8 mouse cellular contexts compared by ENCODE assay signal in the genomic region with DNA sequence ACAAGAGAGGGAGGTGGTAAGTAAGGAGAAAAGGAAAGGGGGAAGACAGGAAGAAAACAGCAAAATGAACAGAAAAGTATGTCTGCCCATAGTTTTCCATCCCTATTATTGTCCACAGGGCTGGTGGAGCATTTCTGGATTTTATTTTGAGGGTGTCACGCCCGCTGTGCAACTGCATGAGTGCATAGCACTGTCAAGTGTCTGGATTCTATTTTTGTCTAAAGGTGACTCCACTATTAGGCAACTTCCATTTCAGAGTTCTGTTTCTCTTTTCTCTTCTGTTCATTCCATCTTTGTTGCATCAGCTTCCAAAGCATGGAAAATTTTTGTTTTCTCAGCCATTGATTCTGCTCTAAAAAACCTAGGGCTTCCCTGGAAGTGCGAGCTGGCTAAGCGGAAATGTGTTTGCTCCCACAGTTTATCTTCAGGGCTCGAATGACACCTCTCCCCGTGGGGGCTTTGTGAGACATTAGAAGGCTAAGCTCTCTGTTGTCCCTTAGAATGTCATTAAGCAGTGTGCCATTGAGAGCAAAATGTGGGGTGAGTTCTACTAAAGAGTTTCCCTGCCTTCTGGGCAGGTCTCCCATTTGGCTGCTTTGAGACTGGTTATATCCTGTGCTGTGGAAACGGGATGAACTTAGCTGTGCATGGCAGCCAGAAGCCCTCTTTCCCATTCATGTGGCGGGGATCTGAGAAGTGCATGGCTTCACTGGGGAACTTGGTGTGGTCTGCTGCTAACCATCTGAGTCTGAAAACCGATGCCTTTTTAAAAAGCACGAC.
DNase-seq lines count a peak whose midpoint lies in the region; ATAC-seq and TF ChIP-seq lines count a peak whose summit lies in the region.

No protein-coding gene starts in this region.

- H3K4me1 ChIP-seq in hindbrain, embryonic 12.5 days: peaks cover 22% of the 10 kb centered on the region
- peaks cover 13% of the 10 kb centered on the region for H3K4me1 ChIP-seq in lung, embryonic 16.5 days (replicated peaks; ENCODE audit: control insufficient read depth, insufficient read depth, low read length)
- no peaks in the 10 kb centered on the region for H3K4me1 ChIP-seq in thymus, adult 2 months (replicated peaks; ENCODE audit: control insufficient read depth, insufficient read depth, low read length)

- 0 out of 2 replicates have a peak overlapping the region, but pooled peaks have one; percentile 5 for H3K27ac ChIP-seq in hindbrain, embryonic 12.5 days
- H3K27ac ChIP-seq in lung, embryonic 16.5 days (ENCODE audit: low read length): 0 out of 2 replicates have a peak overlapping the region, but pooled peaks have one; percentile 7
- no peak overlapping the region for H3K27ac ChIP-seq in thymus, adult 2 months (ENCODE audit: control insufficient read depth, insufficient read depth, low read length)

- peak; percentile 66 for DNase-seq in Muller cell, postnatal 12 days (ENCODE audit: inconsistent ontology term)
- DNase-seq in brain, embryonic 14.5 days (ENCODE audit: low read depth): peak; percentile 81
- peak; percentile 67 for DNase-seq in gastrocnemius, adult 18-20 months (ENCODE audit: low spot score)
- DNase-seq in frontal cortex, postnatal 14 days (ENCODE audit: low spot score in 2 of 2): no peak
- no peak for DNase-seq in ovary, postnatal 36 days (ENCODE audit: low spot score)
- no peak for DNase-seq in thymus, adult 2 months

- H3K27me3 ChIP-seq in hindbrain, embryonic 12.5 days: no peaks in the 10 kb centered on the region
- H3K27me3 ChIP-seq in lung, embryonic 16.5 days (ENCODE audit: control insufficient read depth, insufficient read depth, low read depth, low read length): no peaks in the 10 kb centered on the region
- no peaks in the 10 kb centered on the region for H3K27me3 ChIP-seq in thymus, adult 2 months (ENCODE audit: control insufficient read depth, insufficient read depth, low read length)

- no peak overlapping the region for H3K9ac ChIP-seq in hindbrain, embryonic 12.5 days
- H3K9ac ChIP-seq in lung, embryonic 16.5 days (ENCODE audit: low read length): no peak overlapping the region

- TF ChIP-seq POLR2A in brain, embryonic 14.5 days (IDR thresholded peaks at IDR 0.05; ENCODE audit: borderline replicate concordance, extremely low read depth, insufficient read depth, insufficient read length, poor library complexity, severe bottlenecking): no peak
- TF ChIP-seq POLR2A in thymus, adult 2 months (IDR thresholded peaks at IDR 0.05; ENCODE audit: control insufficient read depth, extremely low read depth, insufficient read depth, low read length, poor library complexity): no peak

- ATAC-seq in hindbrain, embryonic 12.5 days (ENCODE audit: low FRiP score): no peak
- ATAC-seq in lung, embryonic 16.5 days (ENCODE audit: low read depth): peak; percentile 31; the same call in 1 of the 2 replicates

- WGBS in hindbrain, embryonic 12.5 days: 27% methylated on average over 10 of the region's 10 CpGs
- 31% methylated on average over 10 of the region's 10 CpGs for WGBS in lung, embryonic 16.5 days
- WGBS in thymus, adult 2 months: 66% methylated on average over 10 of the region's 10 CpGs

- peak overlapping the region; percentile 19; the same call in 1 of the 2 replicates for H3K4me2 ChIP-seq in hindbrain, embryonic 12.5 days (replicated peaks)
- H3K4me2 ChIP-seq in lung, embryonic 16.5 days (ENCODE audit: low read depth, low read length): peak overlapping the region; percentile 22; the same call in 1 of the 2 replicates

- no peaks in the 10 kb centered on the region for H3K9me3 ChIP-seq in hindbrain, embryonic 12.5 days (replicated peaks)
- no peaks in the 10 kb centered on the region for H3K9me3 ChIP-seq in lung, embryonic 16.5 days (ENCODE audit: control insufficient read depth, low read length)

- no peak for TF ChIP-seq CTCF in brain, embryonic 14.5 days (IDR thresholded peaks at IDR 0.05; ENCODE audit: borderline replicate concordance, extremely low read depth, insufficient read depth, insufficient read length)
- TF ChIP-seq CTCF in thymus, adult 2 months (IDR thresholded peaks at IDR 0.05; ENCODE audit: borderline replicate concordance, control insufficient read depth, extremely low read depth, insufficient read depth, low read length, poor library complexity): no peak

- H3K36me3 ChIP-seq in hindbrain, embryonic 12.5 days: no peaks in the 10 kb centered on the region
- no peaks in the 10 kb centered on the region for H3K36me3 ChIP-seq in lung, embryonic 16.5 days (ENCODE audit: control insufficient read depth, insufficient read depth, low read length)
- H3K36me3 ChIP-seq in thymus, adult 2 months (ENCODE audit: control insufficient read depth, insufficient read depth, low read length): no peaks in the 10 kb centered on the region

- no peak overlapping the region for H3K4me3 ChIP-seq in hindbrain, embryonic 12.5 days
- no peak overlapping the region for H3K4me3 ChIP-seq in lung, embryonic 16.5 days (ENCODE audit: low read length)
- no peak overlapping the region for H3K4me3 ChIP-seq in thymus, adult 2 months (ENCODE audit: control insufficient read depth, insufficient read depth, low read length)

Comparison
In these comparisons a context has a peak if more than half of its experiments do, and no peak if none do; other contexts are left out.
1. DNase-seq: peak in Muller cell, postnatal 12 days (single experiment), brain, embryonic 14.5 days (single experiment) and gastrocnemius, adult 18-20 months (single experiment); none in frontal cortex, postnatal 14 days (0 of 2), ovary, postnatal 36 days (single experiment) and thymus, adult 2 months (single experiment).